Mouse (Mus musculus) heart, embryonic 16.5 days (tissue): ENCODE measurements around the gene Runx1. TPM values are rescaled to one million over a fixed set of nuclear protein-coding genes. Genes with fewer than 3 reads are reported as not detected.

Experiments used
- ATAC-seq: fragments of 200-750 bp; cut with Nextera tagmentation; replicated peaks from 2 replicates; pipeline ENCODE4 v1.8.0; 2017; ENCODE audit warnings: moderate number of reproducible peaks; ENCODE audit not compliant: insufficient read depth, low FRiP score; ENCODE audit errors: extremely low read depth
- H3K27ac ChIP-seq: fragments of 300-500 bp; sonication (generic); 2 replicates; pipeline ENCODE4 v1.5.1; 2014; ENCODE audit warnings: mild to moderate bottlenecking, low read length, control low read depth, moderate library complexity
- H3K27me3 ChIP-seq: fragments of 300-500 bp; sonication (generic); 2 replicates; pipeline ENCODE4 v1.6.1; 2014; ENCODE audit warnings: low read length, mixed read lengths; ENCODE audit not compliant: control insufficient read depth, insufficient read depth
- H3K36me3 ChIP-seq: fragments of 300-500 bp; sonication (generic); 2 replicates; pipeline ENCODE4 v1.6.1; 2014; ENCODE audit not compliant: control insufficient read depth, insufficient read depth
- H3K4me1 ChIP-seq: fragments of 300-500 bp; sonication (generic); 2 replicates; pipeline ENCODE4 v1.6.1; 2014; ENCODE audit warnings: low read length, mixed read lengths; ENCODE audit not compliant: control insufficient read depth, insufficient read depth
- H3K4me2 ChIP-seq: fragments of 300-500 bp; sonication (generic); 2 replicates; pipeline ENCODE4 v1.6.1; 2014; ENCODE audit warnings: low read depth, mild to moderate bottlenecking, control low read depth, low read length
- H3K4me3 ChIP-seq: fragments of 300-500 bp; sonication (generic); 2 replicates; pipeline ENCODE4 v1.5.1; 2014; ENCODE audit warnings: mild to moderate bottlenecking, control low read depth, low read length
- H3K9ac ChIP-seq: fragments of 300-500 bp; sonication (generic); 2 replicates; pipeline ENCODE4 v1.6.1; 2014; ENCODE audit warnings: low read length, control low read depth
- H3K9me3 ChIP-seq: fragments of 300-500 bp; sonication (generic); replicated peaks from 2 replicates; pipeline ENCODE4 v1.6.1; 2016; ENCODE audit warnings: low read length; ENCODE audit not compliant: control insufficient read depth
- WGBS: fragments of 180-500 bp; shearing (Covaris S2); extraction: QIAGEN DNeasy Blood & Tissue Kit; methylation state at CpG from one replicate; pipeline ENCODE4 v1.1.7; 2014; 5-methylcytosine and 5-hydroxymethylcytosine counted together
- polyA plus RNA-seq: library from polyadenylated mRNA; unstranded; fragments of >200 nt; fragmentation: Nextera tagmentation; extraction: Ambion mirVana; gene quantifications from 2 replicates; pipeline ENCODE4 v1.2.1, GENCODE M21; 2015

Gene Runx1
- polyA plus RNA-seq, 1 experiment from 2014 or later: 11.0 TPM

DNA sequence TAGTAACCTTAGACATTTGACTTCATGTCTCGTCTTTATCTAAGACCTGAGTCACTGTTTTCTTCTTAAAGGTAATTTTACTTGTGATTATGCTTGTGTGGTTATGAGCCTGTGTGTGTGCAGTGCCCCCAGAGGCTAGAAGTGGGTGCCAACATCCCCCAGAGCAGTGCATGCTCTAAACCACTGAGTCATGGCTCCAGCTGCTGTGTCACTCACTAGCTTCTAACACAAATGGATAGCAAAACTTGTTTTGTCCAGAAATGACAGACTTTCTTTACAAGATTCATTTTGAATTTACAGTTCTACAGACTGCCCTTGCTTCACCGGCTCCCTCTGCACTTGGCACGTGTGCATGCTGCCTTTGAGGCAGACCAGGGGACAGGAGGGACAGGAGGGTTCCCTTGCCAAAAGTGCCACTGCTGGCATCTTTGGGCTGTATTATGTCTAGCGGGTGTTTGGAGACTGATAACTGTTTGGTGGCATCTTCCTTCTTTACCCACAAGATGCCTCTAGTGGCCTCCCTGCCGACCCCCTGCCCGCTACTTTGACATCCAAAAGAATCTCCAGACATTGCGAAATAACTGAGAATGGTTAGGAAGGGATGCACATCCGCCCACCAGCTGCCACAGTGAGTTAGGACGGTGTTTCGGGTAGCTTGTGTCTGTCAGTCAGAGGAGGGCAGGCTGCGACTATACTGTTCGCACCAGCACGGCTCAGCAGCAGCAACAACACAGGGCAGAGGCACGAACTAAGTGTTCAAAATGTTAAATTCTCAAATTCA, 217.6 kb downstream of the Runx1 start:
- ATAC-seq: no peak
- Histone ChIP-seq H3K4me1 (no peaks in the 10 kb centered on the region), H3K4me3 (no peak overlapping the region), H3K9ac (no peak overlapping the region), H3K27ac (no peak overlapping the region), H3K4me2 (no peak overlapping the region), H3K27me3 (peaks cover 15% of the 10 kb centered on the region), H3K36me3 (no peaks in the 10 kb centered on the region), H3K9me3 (no peaks in the 10 kb centered on the region)
- 63% methylated on average over 14 of the region's 14 CpGs for WGBS

DNA sequence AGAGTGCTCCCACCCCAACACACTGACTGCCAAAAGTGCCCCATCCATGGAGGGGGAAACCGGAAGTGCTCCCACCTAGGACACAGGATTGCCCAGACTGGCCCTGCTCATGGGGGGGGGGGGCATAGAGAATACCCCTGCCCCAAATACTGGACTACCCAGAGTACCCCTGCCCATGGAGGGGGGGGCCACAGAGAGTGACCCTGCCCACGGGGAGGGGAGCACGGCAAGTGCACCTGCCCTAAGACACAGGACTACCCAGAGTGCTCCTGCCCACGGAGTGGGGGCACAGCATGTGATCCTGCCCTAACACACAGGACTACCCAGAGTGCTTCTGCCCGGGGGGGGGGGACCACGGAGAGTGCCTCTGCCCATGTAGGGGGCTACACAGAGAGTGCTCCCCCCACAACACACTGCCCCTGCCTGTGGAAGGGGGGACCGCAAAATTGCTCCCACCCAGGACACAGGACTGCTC, 219.4 kb downstream of the Runx1 start:
- Histone ChIP-seq H3K9ac (no peak overlapping the region), H3K27me3 (peaks cover 15% of the 10 kb centered on the region), H3K9me3 (no peaks in the 10 kb centered on the region), H3K4me3 (no peak overlapping the region), H3K27ac (no peak overlapping the region), H3K4me2 (no peak overlapping the region), H3K4me1 (no peaks in the 10 kb centered on the region), H3K36me3 (no peaks in the 10 kb centered on the region)
- no peak for ATAC-seq
- 82% methylated on average over 7 of the region's 7 CpGs for WGBS

DNA sequence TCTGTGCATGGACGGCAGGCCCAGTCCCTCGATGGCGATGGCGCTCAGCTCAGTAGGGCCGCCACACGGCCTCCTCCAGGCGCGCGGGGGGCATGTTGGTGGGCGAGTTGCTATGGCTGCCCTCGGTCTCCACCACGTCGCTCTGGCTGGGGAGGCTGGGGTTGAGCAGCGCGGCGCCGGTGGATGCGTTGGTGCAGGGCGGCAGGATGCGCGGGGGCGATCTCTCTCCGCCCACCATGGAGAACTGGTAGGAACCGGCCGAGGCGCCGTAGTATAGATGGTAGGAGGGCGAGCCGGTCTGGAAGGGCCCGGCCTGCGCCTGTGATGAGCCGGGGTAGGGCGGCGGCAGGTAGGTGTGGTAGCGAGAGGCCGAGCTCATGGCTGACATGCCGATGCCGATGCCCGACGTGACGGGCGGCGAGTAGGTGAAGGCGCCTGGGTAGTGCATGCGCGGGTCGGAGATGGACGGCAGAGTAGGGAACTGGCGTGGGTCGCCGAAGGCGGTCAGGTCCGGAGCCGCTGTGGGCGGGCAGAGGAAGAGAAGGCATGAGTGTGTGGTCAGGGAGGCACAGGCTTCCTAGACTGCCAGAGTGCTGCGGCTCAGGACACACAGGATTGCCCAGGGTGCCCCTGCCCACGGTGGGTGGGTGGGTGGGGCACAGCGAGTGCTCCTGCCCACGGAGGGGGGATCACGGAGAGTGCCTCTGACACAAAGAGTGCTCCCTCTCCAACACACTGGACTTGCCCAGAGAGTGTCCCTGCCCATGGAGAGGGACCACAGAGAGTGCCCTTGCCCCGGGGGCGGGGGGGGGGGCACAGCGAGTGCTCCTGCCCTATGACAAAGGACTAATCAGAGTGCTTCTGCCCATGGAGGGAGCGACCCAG, 220.1 kb downstream of the Runx1 start:
- peaks cover 15% of the 10 kb centered on the region for H3K27me3 ChIP-seq
- no peak overlapping the region for H3K27ac ChIP-seq
- no peaks in the 10 kb centered on the region for H3K9me3 ChIP-seq
- H3K9ac ChIP-seq: peak overlapping the region; percentile 57
- peak overlapping the region; percentile 56 for H3K4me3 ChIP-seq
- H3K36me3 ChIP-seq: no peaks in the 10 kb centered on the region
- 13% methylated on average over 64 of the region's 64 CpGs for WGBS
- peak; percentile 54 for ATAC-seq
- no peaks in the 10 kb centered on the region for H3K4me1 ChIP-seq
- peak overlapping the region; percentile 79 for H3K4me2 ChIP-seq

DNA sequence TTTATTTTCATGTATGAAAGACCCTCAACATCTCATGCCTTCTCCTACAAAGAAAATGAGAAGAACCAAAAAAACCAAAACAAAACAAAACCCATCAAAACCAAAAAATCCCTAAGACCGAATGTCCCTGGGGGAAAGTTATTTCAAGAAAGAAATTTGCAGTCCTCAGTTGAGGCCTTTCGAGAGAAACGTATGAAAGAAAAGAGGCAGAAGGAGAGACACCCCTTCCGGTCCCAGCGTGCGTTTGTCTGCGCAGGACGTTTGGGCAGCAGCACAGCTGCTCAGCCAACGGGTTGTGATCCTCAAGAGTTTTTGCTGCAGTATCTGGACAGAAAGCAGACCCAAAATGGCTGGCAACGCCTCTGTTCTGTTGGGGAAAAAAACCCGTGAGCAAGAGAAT, 223.4 kb downstream of the Runx1 start:
- ATAC-seq: no peak
- Histone ChIP-seq H3K4me1 (no peaks in the 10 kb centered on the region), H3K36me3 (no peaks in the 10 kb centered on the region), H3K4me2 (no peak overlapping the region), H3K27me3 (peaks cover 15% of the 10 kb centered on the region), H3K9ac (no peak overlapping the region), H3K27ac (no peak overlapping the region), H3K4me3 (no peak overlapping the region), H3K9me3 (no peaks in the 10 kb centered on the region)
- 72% methylated on average over 11 of the region's 11 CpGs for WGBS

DNA sequence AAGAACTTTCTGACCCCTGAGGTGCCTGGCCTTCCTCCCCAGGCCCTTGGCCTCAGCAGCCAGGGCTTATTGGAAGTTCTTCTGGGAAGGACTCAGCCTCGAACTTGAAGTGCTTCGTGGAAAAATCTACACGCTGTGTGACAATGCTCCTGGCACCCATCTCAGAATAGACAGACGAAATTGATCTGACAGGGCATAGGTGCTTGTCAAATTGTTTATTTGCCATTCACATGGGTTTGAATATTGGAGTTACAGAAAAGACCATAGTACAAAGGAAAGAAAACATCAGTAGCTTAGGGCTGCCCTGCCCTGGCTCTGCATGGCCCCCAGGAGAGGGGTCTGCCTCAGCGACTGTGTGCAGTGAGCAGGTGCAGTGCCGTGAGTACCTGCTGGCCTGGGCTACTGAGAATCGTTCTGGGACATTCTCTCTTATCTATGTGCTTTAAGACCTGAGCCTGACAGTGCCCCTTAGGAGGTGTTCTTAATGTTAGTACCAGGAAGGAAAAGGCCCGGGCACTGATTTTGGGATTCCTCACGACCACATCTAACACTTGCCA, 224.6 kb downstream of the Runx1 start:
- peaks cover 12% of the 10 kb centered on the region for H3K27me3 ChIP-seq
- H3K4me2 ChIP-seq: no peak overlapping the region
- no peak overlapping the region for H3K9ac ChIP-seq
- H3K27ac ChIP-seq: no peak overlapping the region
- 74% methylated on average over 9 of the region's 9 CpGs for WGBS
- no peaks in the 10 kb centered on the region for H3K9me3 ChIP-seq
- no peak for ATAC-seq
- no peaks in the 10 kb centered on the region for H3K4me1 ChIP-seq
- no peak overlapping the region for H3K4me3 ChIP-seq
- no peaks in the 10 kb centered on the region for H3K36me3 ChIP-seq

DNA sequence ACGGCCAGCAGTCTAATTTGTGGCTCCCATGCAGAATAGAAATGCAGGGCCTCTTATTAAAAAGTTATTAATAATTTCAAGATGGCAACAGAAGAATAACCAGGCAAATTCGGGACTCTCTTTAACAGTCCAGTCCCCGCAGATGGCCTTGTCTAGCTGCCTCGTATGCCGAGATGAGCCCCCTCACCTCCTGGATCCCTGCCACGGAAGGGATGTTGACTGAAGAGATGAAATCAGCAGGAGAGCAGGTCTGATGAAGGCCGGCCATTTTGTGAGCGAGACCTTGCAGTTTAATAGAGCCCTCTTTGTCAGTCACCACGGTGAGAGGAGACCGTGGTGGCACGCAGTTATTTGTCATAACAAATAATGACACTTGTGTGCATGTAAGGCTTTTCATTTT, 226.5 kb downstream of the Runx1 start:
- Histone ChIP-seq H3K4me1 (no peaks in the 10 kb centered on the region), H3K9ac (no peak overlapping the region), H3K27me3 (peaks cover 8% of the 10 kb centered on the region), H3K36me3 (no peaks in the 10 kb centered on the region), H3K4me3 (no peak overlapping the region), H3K4me2 (no peak overlapping the region), H3K9me3 (no peaks in the 10 kb centered on the region), H3K27ac (no peak overlapping the region)
- no peak for ATAC-seq
- WGBS: 78% methylated on average over 11 of the region's 11 CpGs

DNA sequence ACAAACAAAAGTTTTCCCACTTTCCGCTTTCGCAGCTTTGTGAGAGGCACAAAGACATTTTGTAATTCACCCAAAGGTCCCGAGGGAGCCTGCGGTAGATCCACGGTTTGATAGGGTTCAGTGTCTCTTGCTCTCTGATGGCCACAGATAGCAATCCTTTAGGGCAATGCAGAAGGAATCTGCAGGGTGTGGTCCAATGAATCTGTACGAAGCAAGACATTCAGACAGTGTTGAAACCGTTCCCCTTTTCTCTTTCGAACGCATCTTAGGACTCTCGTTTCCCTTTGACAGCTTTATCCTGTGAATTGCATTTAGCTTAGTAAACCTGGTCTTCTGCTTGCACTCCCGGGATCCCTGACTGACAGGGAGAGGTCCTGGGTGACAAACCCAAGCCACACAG, 228.3 kb downstream of the Runx1 start:
- H3K27me3 ChIP-seq: peaks cover 4% of the 10 kb centered on the region
- no peak overlapping the region for H3K4me3 ChIP-seq
- H3K4me2 ChIP-seq: no peak overlapping the region
- H3K9me3 ChIP-seq: no peaks in the 10 kb centered on the region
- H3K4me1 ChIP-seq: no peaks in the 10 kb centered on the region
- H3K27ac ChIP-seq: no peak overlapping the region
- no peak for ATAC-seq
- H3K9ac ChIP-seq: no peak overlapping the region
- no peaks in the 10 kb centered on the region for H3K36me3 ChIP-seq
- WGBS: 69% methylated on average over 11 of the region's 11 CpGs

DNA sequence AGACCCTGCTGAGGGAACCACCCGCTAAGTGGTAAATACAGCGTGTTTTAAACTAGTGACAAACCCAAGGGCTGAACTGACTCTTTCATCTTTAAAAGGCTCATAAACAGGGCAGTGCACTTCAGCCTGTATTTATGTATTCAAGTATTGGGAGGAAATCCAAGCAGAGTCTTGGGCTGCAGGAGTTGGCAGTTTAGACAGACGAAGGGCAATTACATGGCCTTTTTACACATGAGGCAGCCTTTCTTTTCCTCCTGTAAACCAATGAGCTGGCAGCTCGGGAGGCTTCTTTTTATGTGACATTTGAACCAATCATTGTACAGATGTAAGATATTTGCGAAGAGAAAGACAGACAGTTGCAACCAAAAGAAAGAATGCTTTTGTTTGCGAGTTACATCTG, 233.7 kb downstream of the Runx1 start:
- no peak for ATAC-seq
- Histone ChIP-seq H3K4me2 (no peak overlapping the region), H3K27ac (no peak overlapping the region), H3K4me1 (no peaks in the 10 kb centered on the region), H3K9me3 (no peaks in the 10 kb centered on the region), H3K36me3 (no peaks in the 10 kb centered on the region), H3K9ac (no peak overlapping the region), H3K4me3 (no peak overlapping the region), H3K27me3 (peaks cover 3% of the 10 kb centered on the region)
- 72% methylated on average over 6 of the region's 6 CpGs for WGBS

DNA sequence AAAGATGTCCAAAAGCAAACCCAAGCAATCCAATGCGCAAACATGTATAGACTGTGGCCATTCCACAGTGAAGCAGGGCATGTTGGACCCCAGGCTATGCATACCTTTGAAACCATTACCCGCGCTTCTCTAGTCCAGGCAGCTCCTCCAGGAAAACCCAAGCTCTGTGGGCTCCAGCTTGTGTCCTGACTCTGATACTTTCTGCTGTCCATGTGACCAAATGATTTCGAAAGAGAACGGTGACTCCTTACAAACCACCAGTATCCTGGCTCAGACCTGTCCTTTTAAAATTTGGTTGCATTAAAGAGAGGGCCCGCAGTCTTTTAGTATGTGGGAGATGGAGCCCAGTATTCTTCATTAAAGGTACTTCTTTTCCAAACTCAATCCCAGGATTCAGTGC, 234.2 kb downstream of the Runx1 start:
- H3K27me3 ChIP-seq: no peaks in the 10 kb centered on the region; the same call in 1 of the 2 replicates
- H3K36me3 ChIP-seq: no peaks in the 10 kb centered on the region
- no peaks in the 10 kb centered on the region for H3K4me1 ChIP-seq
- H3K27ac ChIP-seq: no peak overlapping the region
- H3K9me3 ChIP-seq: no peaks in the 10 kb centered on the region
- H3K4me3 ChIP-seq: no peak overlapping the region
- no peak for ATAC-seq
- WGBS: 91% methylated on average over 6 of the region's 6 CpGs
- no peak overlapping the region for H3K4me2 ChIP-seq
- no peak overlapping the region for H3K9ac ChIP-seq
